Mouse (Mus musculus) spleen, adult 12 weeks (tissue): ENCODE results near the gene Maged1.
A peak's percentile ranks its signal among the peaks of the same experiment; 100 is the strongest.
"Not testable (repeated sequence)": the region's sequence is repeated elsewhere in the genome, so short reads cannot be mapped to it uniquely, and the experiment has no call there.

Experiments used
- DNase-seq: peaks from one replicate; pipeline ENCODE4 v3.0.0; 2022; ENCODE audit warnings: low spot score

The Maged1 gene

DNA sequence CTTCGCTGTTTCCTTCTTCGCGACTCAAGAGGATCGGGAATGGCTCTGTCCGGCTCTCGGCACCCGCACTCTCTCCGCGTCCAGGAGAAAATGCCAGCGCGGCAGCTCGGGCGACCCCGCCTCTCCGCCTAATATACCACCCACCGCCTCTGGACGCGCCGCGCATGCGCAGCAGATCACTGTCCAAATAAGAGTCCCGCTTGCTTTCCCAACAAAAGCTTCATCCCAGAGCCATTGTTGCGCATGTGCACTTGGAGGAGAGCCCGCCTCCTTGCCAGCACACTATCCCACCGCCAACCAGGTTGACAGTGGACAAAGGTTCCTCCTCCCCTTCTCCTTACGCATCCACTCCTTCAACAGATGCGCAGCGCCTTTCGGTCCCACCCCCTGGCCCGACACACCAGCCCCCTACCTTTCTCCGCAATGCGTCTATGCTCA, at the start of gene Maged1:
Gene Maged1, minus strand, starts transcription at position 226 of the 438 bp plus-strand sequence.
- no peak for DNase-seq

DNA sequence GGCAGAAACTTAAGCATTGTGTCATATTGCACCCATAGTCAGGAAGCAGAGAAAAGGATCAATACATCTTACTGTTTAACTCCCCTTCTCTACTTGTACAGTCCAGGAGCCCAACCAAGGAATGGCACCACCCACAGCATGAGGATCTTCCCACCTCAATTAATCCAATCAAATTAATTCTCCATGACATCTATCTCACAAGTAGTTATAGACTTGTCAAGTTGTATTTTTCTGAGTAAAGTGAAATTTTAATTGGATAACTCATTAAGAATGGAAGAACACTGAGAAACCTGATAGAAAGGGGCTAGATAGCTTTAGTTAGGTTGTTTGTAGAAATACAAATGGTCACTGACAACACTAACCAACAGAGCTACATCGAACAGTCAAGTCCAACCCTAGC, 38.3 kb upstream of the Maged1 start:
- no peak for DNase-seq

GRCm38 (mm10) chrX:94564694-94565093, 22.8 kb upstream of the Maged1 start:
- DNase-seq = no peak

DNA sequence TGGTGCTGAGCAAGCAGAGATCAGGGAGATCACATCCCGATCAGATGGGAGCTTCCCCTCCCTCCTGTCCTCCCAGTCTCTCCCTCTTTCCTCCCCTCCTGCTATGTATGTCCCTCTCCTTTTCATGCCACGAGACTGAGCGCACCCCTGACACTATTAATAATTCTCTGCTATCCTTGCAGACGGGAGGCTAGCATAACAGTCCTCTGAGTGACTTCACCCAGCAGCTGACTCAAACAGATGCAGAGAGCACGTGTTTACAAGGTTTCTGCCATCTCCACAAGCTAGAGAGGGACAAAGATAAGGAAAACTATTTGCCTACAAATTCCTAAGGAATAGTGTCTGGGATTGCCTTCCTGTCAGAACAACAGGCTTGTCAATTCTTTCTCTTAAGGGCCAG, 20.4 kb upstream of the Maged1 start:
- no peak for DNase-seq

DNA sequence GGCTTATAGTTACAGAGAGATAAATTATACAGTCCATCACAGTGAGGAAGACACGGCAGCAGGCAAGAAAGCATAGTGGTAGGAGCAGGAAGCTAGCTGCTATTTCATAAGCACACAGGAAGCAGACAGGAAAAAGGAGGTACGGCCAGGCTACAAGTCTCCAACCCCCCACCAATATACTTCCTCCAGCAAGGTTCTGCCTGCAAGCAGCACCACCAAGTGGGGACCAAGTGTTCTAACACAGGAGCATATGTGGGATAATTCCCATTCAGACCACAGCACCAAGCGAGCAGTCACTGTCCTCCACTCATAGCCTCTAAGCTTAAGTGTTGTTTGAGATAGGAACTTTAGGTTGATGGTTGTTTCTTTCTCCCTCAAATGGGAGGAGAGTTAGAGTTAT, 6.3 kb upstream of the Maged1 start:
- DNase-seq = no peak

GRCm38 (mm10) chrX:94545941-94546340, 4.0 kb upstream of the Maged1 start:
- DNase-seq = no peak

DNA sequence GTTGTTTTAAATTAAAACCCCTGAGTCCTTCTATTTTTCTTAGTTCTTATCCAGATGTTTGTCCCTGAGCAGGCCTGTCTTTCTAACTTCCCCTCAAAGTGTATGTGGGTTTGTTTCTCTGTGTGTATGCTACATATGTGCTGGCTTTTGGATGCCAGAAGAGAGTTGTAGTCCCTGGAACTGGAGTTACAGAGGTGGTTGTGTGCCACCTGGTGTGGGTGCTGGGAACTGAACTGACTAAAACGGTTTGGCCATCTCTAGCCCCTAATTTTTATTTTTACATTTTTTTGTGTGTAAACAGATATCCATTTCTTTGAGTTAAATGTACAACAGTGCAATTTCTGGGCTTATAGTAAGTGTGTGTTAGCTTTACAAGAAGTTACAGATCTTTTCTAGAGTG, 3.0 kb upstream of the Maged1 start:
- DNase-seq = no peak

DNA sequence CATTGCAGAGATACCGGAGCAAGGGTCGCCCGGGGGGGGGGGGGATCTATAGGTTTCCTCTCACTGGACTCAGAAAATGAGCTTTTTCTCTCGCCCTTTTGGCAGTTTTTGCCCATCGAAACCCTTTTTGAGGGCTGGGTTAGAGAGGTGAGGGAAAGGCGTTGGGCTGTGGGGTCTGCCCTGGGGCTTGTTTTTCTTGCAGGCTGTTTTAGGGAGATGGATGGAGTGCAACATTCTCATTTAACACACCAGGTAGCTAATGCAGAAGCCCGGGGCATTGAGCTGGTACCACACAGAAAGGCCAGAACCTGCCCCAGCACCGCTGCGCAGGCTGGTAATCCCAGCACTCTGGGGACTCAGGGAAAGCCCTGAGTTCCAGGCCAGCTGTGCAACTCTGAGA, 593 bp upstream of the Maged1 start:
- DNase-seq = no peak

- DNase-seq = no peak
These were observed 737 bp downstream of the Maged1 start for GRCm38 (mm10) chrX:94541206-94541605.

DNA sequence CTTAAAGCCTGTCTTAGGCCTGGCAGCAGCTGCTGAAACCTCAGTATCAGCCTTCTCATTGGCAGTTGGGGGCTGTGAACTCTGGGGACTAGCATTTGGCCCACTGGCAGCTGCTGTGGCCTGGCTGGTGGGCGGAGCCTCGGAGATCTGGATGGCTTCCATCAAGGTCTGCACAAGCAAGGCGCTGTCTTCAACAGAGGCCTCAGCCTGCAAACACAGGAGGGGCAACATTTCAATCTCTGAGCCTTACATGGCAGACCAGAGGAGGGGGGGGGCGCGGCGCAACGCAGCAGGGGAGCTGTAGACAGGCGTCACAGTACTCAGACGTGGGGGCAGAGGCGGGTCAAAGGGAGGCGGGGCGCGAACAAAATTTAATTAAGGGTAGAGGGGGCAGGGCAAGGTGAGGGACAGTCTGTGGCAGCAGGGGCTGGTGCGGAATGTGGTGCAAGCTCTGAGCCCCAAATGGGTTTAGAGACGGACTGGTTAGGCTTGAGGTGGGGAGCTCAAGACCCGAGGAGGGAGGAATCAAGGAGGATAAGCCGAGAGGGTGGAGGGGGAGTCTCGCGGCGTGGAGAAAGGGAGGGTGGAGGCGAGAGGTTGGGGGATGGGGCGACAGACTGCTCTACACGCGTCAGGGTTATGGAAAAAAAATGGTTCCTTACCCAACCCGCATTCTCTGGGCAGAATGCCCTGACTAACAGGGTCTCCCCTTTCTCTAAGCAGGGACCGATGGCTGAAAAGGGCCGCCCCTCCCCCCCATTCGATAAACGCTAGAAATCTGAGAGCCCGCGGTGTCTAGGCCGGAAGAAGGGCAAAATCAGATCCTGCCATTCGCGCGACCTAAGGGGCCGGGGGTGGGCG, 1.4 kb downstream of the Maged1 start:
- no peak for DNase-seq

- no peak for DNase-seq
These were observed 7.6 kb downstream of the Maged1 start for GRCm38 (mm10) chrX:94534346-94534745.

GRCm38 (mm10) chrX:94530301-94530700, 11.6 kb downstream of the Maged1 start:
- DNase-seq = no peak

GRCm38 (mm10) chrX:94522166-94522565, 19.8 kb downstream of the Maged1 start:
- no peak for DNase-seq

GRCm38 (mm10) chrX:94508442-94508819, 33.5 kb downstream of the Maged1 start:
- DNase-seq = no peak

GRCm38 (mm10) chrX:94507698-94508441, 34.1 kb downstream of the Maged1 start:
- DNase-seq = not testable (repeated sequence)

DNA sequence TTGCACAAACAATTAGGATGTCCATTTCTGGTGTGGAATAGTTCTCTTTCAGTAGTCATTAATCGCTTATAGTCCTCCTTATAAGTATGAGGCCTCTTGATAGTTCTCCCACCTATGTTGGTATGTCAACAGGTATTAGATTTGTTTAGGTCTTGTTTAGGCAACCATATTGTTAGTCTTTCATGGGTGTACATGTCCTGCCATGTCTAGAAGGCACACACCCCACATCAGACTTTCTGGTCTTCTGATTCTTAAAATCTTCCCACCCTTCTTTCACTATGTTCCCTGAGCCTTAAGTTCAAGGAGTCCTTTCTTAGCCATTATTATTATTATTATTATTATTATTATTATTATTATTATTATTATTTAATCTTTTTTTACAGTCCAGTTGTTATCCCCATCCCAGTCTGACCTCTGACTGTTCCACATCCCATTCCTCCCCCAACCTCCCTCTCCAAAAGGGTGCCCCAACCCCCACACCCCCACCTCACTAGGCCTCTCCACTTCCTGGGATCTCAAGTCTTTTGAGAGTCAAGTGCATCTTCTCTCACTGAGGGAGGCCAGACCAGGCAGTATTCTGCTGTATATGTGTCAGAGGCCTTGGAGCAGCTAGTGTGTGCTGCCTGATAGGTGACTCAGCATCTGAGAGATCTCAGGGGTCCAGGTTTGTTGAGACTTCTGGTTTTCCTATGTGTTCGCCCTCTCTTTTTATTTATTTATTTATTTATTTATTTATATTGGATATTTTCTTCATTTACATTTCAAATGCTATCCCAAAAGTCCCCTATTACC, 55.7 kb downstream of the Maged1 start:
- DNase-seq = peak; percentile 4
